Mouse (Mus musculus) cerebellum, adult 2 months (tissue): Measurements from ENCODE around the gene Sec31a. TPM values are rescaled to one million over a fixed set of nuclear protein-coding genes. Genes with fewer than 3 reads are reported as not detected.

Experiments
- DNase-seq, 2 experiments: peaks; one replicate each; pipeline ENCODE4 v3.0.0; 2021
- H3K27ac ChIP-seq: fragments of 200-500 bp; 2 replicates; pipeline ENCODE4 v1.5.1; 2012; ENCODE audit warnings: low read length, control low read depth, inconsistent platforms; ENCODE audit not compliant: insufficient read depth
- H3K27me3 ChIP-seq: fragments of 200-500 bp; 2 replicates; pipeline ENCODE4 v1.6.1; 2012; ENCODE audit warnings: inconsistent platforms, mild to moderate bottlenecking, low read length, moderate library complexity; ENCODE audit not compliant: control insufficient read depth, insufficient read depth
- H3K4me1 ChIP-seq: fragments of 200-500 bp; 2 replicates; pipeline ENCODE4 v1.6.1; 2011; ENCODE audit warnings: low read length; ENCODE audit not compliant: control insufficient read depth, insufficient read depth
- H3K4me3 ChIP-seq: fragments of 200-500 bp; replicated peaks from 2 replicates; pipeline ENCODE3; 2011; ENCODE audit warnings: mild to moderate bottlenecking, low read depth, low read length, control low read depth; ENCODE audit not compliant: insufficient read depth
- CTCF ChIP-seq: fragments of 200-500 bp; IDR thresholded peaks from 2 replicates; pipeline ENCODE4 v1.5.1; 2011; ENCODE audit warnings: low read depth, mild to moderate bottlenecking, control low read depth, low read length, moderate library complexity, borderline replicate concordance; ENCODE audit not compliant: insufficient read depth
- POLR2A ChIP-seq: fragments of 200-500 bp; IDR thresholded peaks from 2 replicates; pipeline ENCODE4 v1.6.1; 2011; ENCODE audit warnings: low read length, control low read depth, borderline replicate concordance; ENCODE audit not compliant: insufficient read depth
- whole genome bisulfite sequencing: fragments of 180-500 bp; shearing (Covaris S2); methylation state at CpG from one replicate; pipeline ENCODE4 v1.1.7; 2018; 5-methylcytosine and 5-hydroxymethylcytosine counted together
- polyA plus RNA-seq: library from polyadenylated mRNA; depleted of rRNA; stranded (reverse); fragments of >200 nt; gene quantifications from 2 replicates; pipeline ENCODE4 v1.2.3, GENCODE M21; 2012

Sec31a gene
- polyA plus RNA-seq, 1 experiment: 117 TPM

DNA sequence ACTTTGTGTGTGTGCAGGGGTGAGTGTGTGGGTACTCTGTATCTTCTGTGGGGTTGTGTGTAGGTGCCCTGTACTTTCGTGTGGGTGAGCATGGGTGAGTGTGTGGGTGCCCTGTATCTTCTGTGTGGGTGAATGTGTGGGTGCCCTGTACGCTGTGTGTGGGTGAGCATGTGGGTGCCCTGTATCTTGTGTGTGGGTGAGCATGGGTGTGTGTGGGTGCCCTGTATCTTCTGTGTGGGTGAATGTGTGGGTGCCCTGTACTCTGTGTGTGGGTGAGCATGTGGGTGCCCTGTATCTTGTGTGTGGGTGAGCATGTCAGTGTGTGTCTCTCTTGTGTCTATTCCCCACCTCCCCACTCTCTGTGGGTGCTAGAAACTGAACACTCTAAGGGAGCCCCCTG is 41.3 kb downstream of the Sec31a start:
- H3K27me3 ChIP-seq: no peaks in the 10 kb centered on the region
- WGBS: 90% methylated on average over 2 of the region's 2 CpGs
- no peak overlapping the region for H3K27ac ChIP-seq
- H3K4me3 ChIP-seq: no peak overlapping the region
- H3K4me1 ChIP-seq: peaks cover 7% of the 10 kb centered on the region
- no peak for DNase-seq
- TF ChIP-seq CTCF (no peak), POLR2A (no peak)

DNA sequence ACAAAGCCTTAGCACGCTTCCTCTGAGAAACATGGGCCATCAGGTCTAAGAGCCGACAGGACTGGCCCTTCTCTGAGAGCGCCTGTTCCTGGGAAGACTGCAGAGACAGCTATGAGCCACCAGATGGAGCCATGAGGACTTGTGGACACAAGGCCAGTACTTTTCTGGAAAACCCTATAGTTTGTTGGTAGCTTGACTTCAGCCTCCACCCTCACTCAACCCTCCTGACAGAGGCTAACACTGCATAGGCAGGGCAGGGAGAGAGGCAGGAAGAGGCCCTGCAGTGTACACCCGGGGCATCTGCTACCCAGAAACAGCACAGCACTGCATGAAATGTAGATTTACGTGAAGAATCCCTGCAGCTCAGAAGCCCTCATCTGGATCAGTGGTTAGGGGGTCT is 42.1 kb downstream of the Sec31a start:
- no peak for TF ChIP-seq POLR2A
- TF ChIP-seq CTCF: peak; percentile 65
- no peak overlapping the region for H3K27ac ChIP-seq
- 47% methylated on average over 5 of the region's 5 CpGs for WGBS
- no peak overlapping the region for H3K4me3 ChIP-seq
- H3K4me1 ChIP-seq: peaks cover 8% of the 10 kb centered on the region
- H3K27me3 ChIP-seq: no peaks in the 10 kb centered on the region
- peak; percentile 40 to 43 for DNase-seq

DNA sequence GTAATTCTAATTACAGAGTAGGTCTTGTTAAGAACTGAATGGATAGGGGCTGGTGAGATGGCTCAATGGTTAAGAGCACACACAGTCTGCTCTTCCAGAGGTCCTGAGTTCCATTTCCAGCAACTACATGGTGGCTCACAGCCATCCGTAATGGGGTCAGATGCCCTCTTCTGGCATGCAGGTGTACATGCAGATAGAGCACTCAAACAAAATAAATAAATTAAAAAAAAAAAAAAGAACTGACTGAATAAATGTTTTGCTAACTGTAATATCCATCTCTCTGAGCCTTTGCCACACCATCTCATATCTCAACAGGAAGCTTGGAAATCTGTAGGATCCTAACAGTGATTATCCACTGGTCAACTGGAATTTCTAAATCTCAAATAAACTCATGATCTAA is 45.1 kb downstream of the Sec31a start:
- Histone ChIP-seq H3K27ac (no peak overlapping the region), H3K4me3 (no peak overlapping the region), H3K4me1 (peaks cover 8% of the 10 kb centered on the region), H3K27me3 (no peaks in the 10 kb centered on the region)
- 56% methylated on average over 1 of the region's 1 CpGs for WGBS
- no peak for DNase-seq
- TF ChIP-seq CTCF: peak; percentile 40; the same call in 1 of the 2 replicates
- no peak for TF ChIP-seq POLR2A

DNA sequence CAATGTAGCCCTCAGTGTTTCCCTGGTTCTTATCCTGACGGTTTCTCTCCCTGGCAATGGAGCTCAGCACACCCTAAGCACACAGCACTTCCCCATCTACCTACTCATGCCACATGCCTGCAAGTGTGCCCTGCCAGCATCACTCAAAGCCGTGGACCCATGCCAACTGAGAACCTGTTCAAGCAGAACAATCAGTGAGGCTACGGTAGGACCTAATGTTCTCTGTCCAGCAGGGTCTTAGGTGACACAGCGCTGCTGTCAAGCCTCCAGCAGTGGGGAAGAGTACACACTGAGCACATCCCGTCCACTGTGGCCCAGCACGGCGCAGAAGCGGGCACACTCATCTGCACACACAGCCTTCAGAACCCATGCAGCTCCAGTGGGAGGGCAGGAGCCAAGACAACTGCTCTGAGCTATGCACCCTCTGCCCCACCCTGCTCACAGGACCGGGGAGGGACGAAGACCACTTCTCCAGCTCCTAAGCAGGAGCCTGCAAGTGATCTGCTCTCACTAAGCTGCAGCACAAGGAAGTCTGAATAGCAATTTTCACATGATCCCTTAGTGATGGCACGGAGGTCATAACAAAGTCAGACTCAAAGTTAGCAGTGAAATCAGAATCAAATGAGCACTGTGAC is 46.1 kb downstream of the Sec31a start:
- Histone ChIP-seq H3K27me3 (no peaks in the 10 kb centered on the region), H3K4me3 (no peak overlapping the region), H3K27ac (no peak overlapping the region), H3K4me1 (peaks cover 8% of the 10 kb centered on the region)
- DNase-seq: peak; percentile 82 to 85
- 16% methylated on average over 11 of the region's 11 CpGs for WGBS
- TF ChIP-seq POLR2A (no peak), CTCF (no peak)

DNA sequence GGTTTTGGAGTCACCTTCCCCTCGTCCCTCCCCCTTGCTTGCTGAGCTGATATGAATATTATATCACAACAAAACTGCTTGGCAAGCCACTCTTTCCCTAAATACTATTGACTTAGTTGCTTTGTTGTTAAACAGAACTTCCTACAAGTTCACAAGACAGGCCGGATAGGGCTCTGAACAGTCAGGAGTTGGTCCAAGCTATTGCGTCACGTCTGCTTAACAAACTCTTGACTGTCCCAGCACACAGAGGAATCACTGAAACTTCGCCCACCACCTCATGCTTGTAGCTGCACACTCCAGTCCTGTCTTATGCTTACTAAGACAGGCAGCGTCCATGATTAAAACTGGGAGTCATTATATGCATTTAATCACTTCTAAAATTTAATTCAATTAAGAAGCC is 46.9 kb downstream of the Sec31a start:
- Histone ChIP-seq H3K27me3 (no peaks in the 10 kb centered on the region), H3K27ac (no peak overlapping the region)
- 87% methylated on average over 6 of the region's 6 CpGs for WGBS

DNA sequence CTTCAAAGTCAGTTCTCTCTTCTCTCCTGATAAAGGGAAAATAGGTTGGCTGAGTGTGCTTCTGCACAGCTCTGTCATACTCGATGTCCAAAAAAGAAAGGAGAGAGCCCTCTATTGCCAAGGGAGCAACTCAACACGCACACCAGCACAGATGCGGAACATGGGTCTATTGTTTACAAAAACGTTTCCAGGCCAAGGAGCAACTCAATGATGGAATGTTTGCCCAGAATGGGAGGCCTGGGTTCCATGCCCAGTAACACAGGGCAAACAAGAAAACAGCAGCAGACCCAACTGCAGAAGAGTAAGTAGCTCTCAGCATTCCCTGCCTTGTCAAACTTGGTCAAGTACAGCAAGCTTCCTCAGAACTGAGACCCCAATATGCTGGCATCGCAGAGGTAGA is 47.5 kb downstream of the Sec31a start:
- H3K4me1 ChIP-seq: peaks cover 8% of the 10 kb centered on the region
- TF ChIP-seq CTCF (no peak), POLR2A (no peak)
- no peak overlapping the region for H3K27ac ChIP-seq
- H3K27me3 ChIP-seq: no peaks in the 10 kb centered on the region
- WGBS: 59% methylated on average over 5 of the region's 5 CpGs
- DNase-seq: no peak
- H3K4me3 ChIP-seq: no peak overlapping the region

More for the DNA sequence above, 46.9 kb downstream of the Sec31a start:
- Histone ChIP-seq H3K4me1 (peaks cover 8% of the 10 kb centered on the region), H3K4me3 (no peak overlapping the region)
- TF ChIP-seq CTCF: no peak
- TF ChIP-seq POLR2A: no peak
- DNase-seq: no peak

DNA sequence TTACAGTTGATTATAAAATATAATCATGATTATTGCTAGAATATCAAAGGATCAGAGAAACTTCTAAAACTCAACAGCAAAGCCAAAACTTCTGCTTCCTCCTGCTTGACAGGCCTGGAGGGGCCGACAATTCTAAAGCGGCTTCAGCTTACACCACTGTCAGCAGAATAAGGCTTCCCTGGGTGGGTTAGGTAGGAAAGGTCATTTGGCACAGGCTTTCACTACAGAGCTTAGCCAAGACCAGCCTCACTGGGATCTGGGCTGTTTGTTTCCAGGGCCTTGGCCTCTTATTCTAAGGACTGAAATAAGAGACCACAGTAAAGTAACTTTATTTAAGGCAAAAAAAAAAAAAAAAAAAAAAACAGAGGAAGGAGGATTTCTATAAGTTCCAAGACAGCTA is 49.0 kb downstream of the Sec31a start:
- Histone ChIP-seq H3K27ac (no peak overlapping the region), H3K27me3 (no peaks in the 10 kb centered on the region), H3K4me3 (no peak overlapping the region), H3K4me1 (peaks cover 8% of the 10 kb centered on the region)
- no peak for TF ChIP-seq CTCF
- TF ChIP-seq POLR2A: no peak
- DNase-seq: no peak
- 67% methylated on average over 2 of the region's 2 CpGs for WGBS

DNA sequence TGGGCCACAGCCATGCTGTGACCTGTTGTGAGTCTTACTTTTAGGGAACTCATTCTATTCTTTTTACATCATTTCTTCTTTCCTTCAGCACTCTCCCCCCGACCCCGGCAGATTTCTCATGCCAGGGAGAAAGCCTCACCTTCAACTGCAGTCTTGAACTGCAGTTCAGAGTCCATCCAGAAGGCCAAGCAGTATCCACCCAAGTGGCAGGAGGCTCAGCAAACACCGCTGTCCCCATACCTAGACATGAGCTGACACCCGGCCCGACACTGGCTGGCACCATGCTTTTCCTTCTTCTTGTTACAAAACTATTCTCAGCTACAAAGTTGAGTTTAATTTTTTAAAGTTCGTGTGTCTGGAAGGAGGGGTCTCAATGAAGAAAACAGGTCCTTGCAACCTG is 55.7 kb downstream of the Sec31a start:
- TF ChIP-seq CTCF: no peak
- TF ChIP-seq POLR2A: no peak
- no peak for DNase-seq
- 91% methylated on average over 6 of the region's 6 CpGs for WGBS
- Histone ChIP-seq H3K27me3 (no peaks in the 10 kb centered on the region), H3K27ac (no peak overlapping the region), H3K4me3 (no peak overlapping the region), H3K4me1 (peaks cover 10% of the 10 kb centered on the region; the same call in 1 of the 2 replicates)
